Mouse (Mus musculus) urinary bladder, adult 18-20 months (tissue): ENCODE measurements at regions not wholly inside any gene's neighbourhood (a gene's known extent, or its start where the extent isn't known, plus 50 kb on each side); places are given as distances from the start of the nearest gene placed in this dataset.
"Not testable (repeated sequence)": the region's sequence is repeated elsewhere in the genome, so short reads cannot be mapped to it uniquely, and the experiment has no call there.

Experiments
- DNase-seq, 2 experiments: peaks; one replicate each; pipeline ENCODE4 v3.0.0; 2022; ENCODE audit warnings: low spot score in 2 of 2, mixed read lengths in 2 of 2

GRCm38 (mm10) chrX:63991127-63991526 lies 160.9 kb downstream of the Gm6760 start:
- peak in 1 of 2 experiments; percentile 0 for DNase-seq

DNA sequence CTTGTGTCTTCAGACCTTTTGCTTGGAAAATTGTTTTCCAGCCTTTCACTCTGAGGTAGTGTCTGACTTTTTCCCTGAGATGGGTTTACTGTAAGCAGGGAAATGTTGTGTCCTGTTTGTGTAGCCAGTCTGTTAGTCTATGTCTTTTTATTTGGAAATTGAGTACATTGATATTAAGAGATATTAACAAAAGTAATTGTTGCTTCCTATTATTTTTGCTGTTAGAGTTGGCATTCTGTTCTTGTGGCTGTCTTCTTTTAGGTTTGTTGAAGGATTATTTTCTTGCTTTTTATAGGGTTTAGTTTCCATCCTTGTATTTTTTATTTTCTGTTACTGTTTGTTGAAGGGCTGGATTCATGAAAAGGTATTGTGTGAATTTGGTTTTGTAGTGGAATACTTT lies 179.6 kb downstream of the Gm6760 start:
- DNase-seq = not testable (repeated sequence)
